Mouse (Mus musculus): ENCODE measurements around the gene Cyp2w1. TPM values are rescaled to one million over a fixed set of nuclear protein-coding genes. Genes with fewer than 3 reads are reported as not detected.
A peak's percentile ranks its signal among the peaks of the same experiment; 100 is the strongest.

The Cyp2w1 gene
- polyA plus RNA-seq, 1 experiment: not detected

DNA sequence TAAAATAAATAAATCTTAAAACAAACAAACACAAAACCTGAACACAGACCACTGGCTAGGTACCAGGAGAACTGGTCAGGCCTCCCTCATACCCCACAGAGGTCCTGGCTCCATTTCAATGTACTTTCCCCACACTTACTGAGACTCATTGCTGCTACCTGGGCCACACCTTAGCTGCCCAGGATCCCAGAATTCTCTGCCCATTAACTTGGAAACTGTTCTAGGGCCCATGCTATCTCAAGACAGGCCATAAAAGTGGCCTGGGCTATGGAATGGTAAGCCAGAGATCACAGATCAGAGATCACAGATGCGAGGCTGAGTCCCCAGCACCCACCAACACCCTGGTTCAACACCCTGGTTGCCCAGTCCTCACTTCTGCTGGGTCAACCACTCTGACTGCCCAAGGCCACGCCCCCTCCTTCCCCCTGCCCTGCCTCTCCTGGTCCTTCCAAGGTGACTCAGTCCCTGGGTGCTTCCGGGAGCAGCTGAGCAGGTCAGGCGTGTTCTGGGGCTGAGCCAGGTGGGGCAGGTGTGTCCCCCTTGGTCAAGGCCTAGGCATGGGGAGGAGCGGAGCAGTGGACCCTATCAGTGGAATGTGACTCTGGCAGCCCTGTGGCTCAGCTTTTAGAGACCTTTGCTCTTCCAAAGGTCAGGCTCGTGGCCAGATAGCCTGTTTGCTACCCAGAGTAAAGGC is 35.3 kb upstream of the Cyp2w1 start:
- Histone ChIP-seq H3K27ac (ENCODE audit: control insufficient read depth, insufficient read depth, low read depth, low read length) (no peak overlapping the region), H3K4me3 (ENCODE audit: control insufficient read depth, low read depth, low read length) (no peak overlapping the region), H3K36me3 (ENCODE audit: control insufficient read depth, insufficient read depth, low read length) (no peaks in the 10 kb centered on the region), H3K27me3 (ENCODE audit: control insufficient read depth, insufficient read depth, low read length) (no peaks in the 10 kb centered on the region), H3K4me1 (ENCODE audit: control insufficient read depth, insufficient read depth, low read length) (peaks cover 5% of the 10 kb centered on the region; the same call in 1 of the 2 replicates)
- TF ChIP-seq POLR2A (IDR thresholded peaks at IDR 0.05; ENCODE audit: control insufficient read depth, low read depth, low read length) (no peak), CTCF (IDR thresholded peaks at IDR 0.05; ENCODE audit: control insufficient read depth, insufficient read depth, insufficient replicate concordance, low read depth, low read length) (no peak)

DNA sequence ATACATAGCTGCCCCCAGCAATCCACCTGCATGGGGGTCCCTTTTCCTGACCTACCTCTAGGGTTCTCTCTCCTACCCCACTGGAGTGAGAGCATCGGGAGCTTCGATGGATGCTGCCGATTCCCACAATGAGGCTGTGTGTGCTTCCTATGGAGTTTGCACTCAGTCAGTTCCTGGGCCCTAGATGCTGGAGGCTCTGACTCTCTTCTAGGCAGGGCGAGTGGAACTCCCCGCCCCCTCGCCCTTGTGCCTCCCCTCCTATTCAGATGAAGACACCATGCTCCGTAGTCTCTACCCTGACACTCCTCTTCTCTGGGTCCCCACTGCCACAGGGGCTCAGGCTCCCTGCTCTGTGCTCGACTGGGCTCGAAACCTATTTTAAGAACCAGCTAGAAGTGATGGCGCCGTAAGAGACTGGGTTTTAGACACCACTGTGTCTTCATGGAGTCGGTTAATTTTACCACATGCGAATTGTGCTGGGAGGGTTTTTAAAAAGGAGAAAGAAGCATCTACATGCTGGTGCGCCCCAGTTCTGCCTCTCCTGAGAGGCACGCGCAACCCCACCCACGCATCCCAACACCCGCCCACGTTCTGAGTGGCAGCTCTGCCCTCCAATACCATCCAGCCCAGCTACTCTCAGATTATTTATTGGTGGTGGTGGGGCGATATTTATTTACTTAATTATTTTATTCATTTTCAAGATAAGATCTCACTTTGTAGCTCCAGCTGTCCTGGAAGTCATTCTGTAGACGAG is 34.5 kb upstream of the Cyp2w1 start:
- peaks cover 5% of the 10 kb centered on the region; the same call in 1 of the 2 replicates for H3K4me1 ChIP-seq (ENCODE audit: control insufficient read depth, insufficient read depth, low read length)
- TF ChIP-seq POLR2A (IDR thresholded peaks at IDR 0.05; ENCODE audit: control insufficient read depth, low read depth, low read length) (no peak), CTCF (IDR thresholded peaks at IDR 0.05; ENCODE audit: control insufficient read depth, insufficient read depth, insufficient replicate concordance, low read depth, low read length) (no peak)
- H3K27ac ChIP-seq (ENCODE audit: control insufficient read depth, insufficient read depth, low read depth, low read length): no peak overlapping the region
- peak overlapping the region; percentile 7; the same call in 1 of the 2 replicates for H3K4me3 ChIP-seq (ENCODE audit: control insufficient read depth, low read depth, low read length)
- no peaks in the 10 kb centered on the region for H3K27me3 ChIP-seq (ENCODE audit: control insufficient read depth, insufficient read depth, low read length)
- H3K36me3 ChIP-seq (ENCODE audit: control insufficient read depth, insufficient read depth, low read length): no peaks in the 10 kb centered on the region

DNA sequence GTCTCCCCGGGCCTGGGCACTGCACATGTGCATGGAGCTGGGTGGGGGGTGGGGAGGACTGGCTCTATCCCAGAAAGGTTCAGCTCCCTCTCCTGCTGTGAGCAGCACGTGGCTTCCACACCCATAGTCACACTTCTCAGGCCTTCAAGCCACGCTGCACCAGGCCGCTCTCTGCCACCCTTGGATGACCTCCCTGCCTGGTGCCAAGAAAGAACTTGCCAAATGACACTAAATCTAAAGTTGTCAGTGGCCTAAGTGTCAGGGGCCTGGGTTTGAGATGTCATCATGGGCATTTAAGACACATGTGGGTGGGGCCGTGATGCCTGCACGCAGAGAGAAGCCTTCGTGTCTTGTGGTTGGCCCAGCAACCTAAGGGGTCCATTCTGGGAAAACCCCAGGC is 32.0 kb upstream of the Cyp2w1 start:
- Histone ChIP-seq H3K4me1 (ENCODE audit: control insufficient read depth, insufficient read depth, low read length) (peaks cover 20% of the 10 kb centered on the region), H3K27ac (ENCODE audit: control insufficient read depth, insufficient read depth, low read depth, low read length) (no peak overlapping the region), H3K4me3 (ENCODE audit: control insufficient read depth, low read depth, low read length) (no peak overlapping the region), H3K36me3 (ENCODE audit: control insufficient read depth, insufficient read depth, low read length) (no peaks in the 10 kb centered on the region), H3K27me3 (ENCODE audit: control insufficient read depth, insufficient read depth, low read length) (no peaks in the 10 kb centered on the region)
- no peak for TF ChIP-seq POLR2A (IDR thresholded peaks at IDR 0.05; ENCODE audit: control insufficient read depth, low read depth, low read length)
- TF ChIP-seq CTCF (IDR thresholded peaks at IDR 0.05; ENCODE audit: control insufficient read depth, insufficient read depth, insufficient replicate concordance, low read depth, low read length): no peak

DNA sequence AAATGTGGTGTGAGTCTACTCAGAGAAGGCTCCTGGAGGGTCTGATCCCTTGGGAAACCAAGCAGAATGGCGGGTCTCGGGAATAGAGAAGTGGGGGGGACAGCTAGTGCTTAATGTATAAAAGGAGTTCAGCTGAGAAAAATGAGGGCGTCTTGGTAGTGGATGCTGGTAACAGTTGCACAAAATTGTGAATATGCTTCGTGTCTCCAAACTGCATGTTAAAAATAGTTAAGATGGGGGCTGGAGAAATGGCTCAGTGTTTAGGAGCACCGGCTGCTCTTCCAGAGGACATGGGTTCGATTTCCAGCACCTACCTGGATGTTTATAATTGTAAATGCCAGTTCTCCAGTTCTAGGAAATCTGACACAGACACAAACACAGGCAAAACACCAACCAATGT is 31.1 kb upstream of the Cyp2w1 start:
- no peaks in the 10 kb centered on the region for H3K27me3 ChIP-seq (ENCODE audit: control insufficient read depth, insufficient read depth, low read length)
- no peak overlapping the region for H3K27ac ChIP-seq (ENCODE audit: control insufficient read depth, insufficient read depth, low read depth, low read length)
- no peak for TF ChIP-seq CTCF (IDR thresholded peaks at IDR 0.05; ENCODE audit: control insufficient read depth, insufficient read depth, insufficient replicate concordance, low read depth, low read length)
- H3K36me3 ChIP-seq (ENCODE audit: control insufficient read depth, insufficient read depth, low read length): no peaks in the 10 kb centered on the region
- H3K4me3 ChIP-seq (ENCODE audit: control insufficient read depth, low read depth, low read length): no peak overlapping the region
- peaks cover 24% of the 10 kb centered on the region for H3K4me1 ChIP-seq (ENCODE audit: control insufficient read depth, insufficient read depth, low read length)

DNA sequence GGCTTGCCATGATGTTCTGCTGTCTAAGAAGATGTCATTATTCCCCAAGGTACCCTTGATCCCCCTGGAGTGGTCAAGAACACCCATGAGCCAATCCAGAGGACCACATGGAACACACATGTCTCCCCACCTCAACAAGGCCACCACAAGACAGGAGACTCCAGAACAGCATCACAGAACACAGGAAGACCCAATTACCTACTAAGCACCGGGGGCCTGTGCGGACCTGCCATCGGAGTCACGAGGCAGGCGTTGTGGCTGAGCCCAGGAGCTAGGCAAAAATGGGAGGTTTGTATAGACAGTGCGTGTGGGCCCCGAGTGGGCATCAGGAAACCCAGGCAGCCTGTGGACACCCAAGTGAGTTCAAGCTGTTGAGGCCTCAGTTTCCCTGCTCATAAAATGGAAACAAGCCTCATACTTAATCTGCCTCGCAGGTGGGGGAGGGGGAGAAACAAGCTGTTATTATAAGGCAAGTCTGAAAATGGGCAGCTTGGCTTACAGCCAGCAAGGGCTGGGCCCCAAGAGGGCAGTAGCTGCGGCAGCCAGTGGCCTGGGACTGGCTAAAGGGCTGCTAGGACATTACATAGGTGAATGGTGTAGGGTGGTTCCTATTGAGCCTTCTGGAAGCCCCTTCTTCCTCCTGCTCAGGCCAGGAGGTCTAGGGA is 29.0 kb upstream of the Cyp2w1 start:
- Histone ChIP-seq H3K27ac (ENCODE audit: control insufficient read depth, insufficient read depth, low read depth, low read length) (no peak overlapping the region), H3K4me1 (ENCODE audit: control insufficient read depth, insufficient read depth, low read length) (peaks cover 19% of the 10 kb centered on the region), H3K36me3 (ENCODE audit: control insufficient read depth, insufficient read depth, low read length) (no peaks in the 10 kb centered on the region), H3K4me3 (ENCODE audit: control insufficient read depth, low read depth, low read length) (no peak overlapping the region), H3K27me3 (ENCODE audit: control insufficient read depth, insufficient read depth, low read length) (no peaks in the 10 kb centered on the region)
- TF ChIP-seq POLR2A (IDR thresholded peaks at IDR 0.05; ENCODE audit: control insufficient read depth, low read depth, low read length) (no peak), CTCF (IDR thresholded peaks at IDR 0.05; ENCODE audit: control insufficient read depth, insufficient read depth, insufficient replicate concordance, low read depth, low read length) (no peak)

DNA sequence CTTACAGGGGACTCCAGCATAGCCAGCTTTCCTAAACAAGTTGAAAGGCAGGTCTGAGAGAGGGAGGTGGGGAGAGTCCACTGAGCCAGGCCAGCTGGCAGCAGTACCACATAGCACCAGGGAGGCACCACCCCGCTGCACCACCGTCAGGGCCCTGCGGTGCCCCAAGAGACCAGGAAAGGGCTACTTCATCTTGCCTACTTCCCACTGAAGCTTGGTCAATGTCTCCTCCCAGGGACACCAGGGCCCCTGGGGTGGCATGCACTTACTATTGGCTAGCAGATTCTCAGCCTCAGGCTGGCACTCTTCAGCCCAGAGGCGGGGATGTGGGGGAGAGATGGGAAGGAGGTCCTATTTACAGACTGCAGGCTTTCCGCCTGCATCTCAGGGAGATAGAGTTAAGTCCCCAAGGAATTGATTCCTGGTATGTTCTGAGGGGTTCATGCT is 28.3 kb upstream of the Cyp2w1 start:
- no peak overlapping the region for H3K4me3 ChIP-seq (ENCODE audit: control insufficient read depth, low read depth, low read length)
- H3K36me3 ChIP-seq (ENCODE audit: control insufficient read depth, insufficient read depth, low read length): no peaks in the 10 kb centered on the region
- H3K27me3 ChIP-seq (ENCODE audit: control insufficient read depth, insufficient read depth, low read length): no peaks in the 10 kb centered on the region
- no peak overlapping the region for H3K27ac ChIP-seq (ENCODE audit: control insufficient read depth, insufficient read depth, low read depth, low read length)
- peaks cover 19% of the 10 kb centered on the region for H3K4me1 ChIP-seq (ENCODE audit: control insufficient read depth, insufficient read depth, low read length)
- no peak for TF ChIP-seq POLR2A (IDR thresholded peaks at IDR 0.05; ENCODE audit: control insufficient read depth, low read depth, low read length)
- no peak for TF ChIP-seq CTCF (IDR thresholded peaks at IDR 0.05; ENCODE audit: control insufficient read depth, insufficient read depth, insufficient replicate concordance, low read depth, low read length)

All from testis, adult 2 months (tissue).